11 mouse cellular contexts compared by ENCODE assay signal in the genomic region with DNA sequence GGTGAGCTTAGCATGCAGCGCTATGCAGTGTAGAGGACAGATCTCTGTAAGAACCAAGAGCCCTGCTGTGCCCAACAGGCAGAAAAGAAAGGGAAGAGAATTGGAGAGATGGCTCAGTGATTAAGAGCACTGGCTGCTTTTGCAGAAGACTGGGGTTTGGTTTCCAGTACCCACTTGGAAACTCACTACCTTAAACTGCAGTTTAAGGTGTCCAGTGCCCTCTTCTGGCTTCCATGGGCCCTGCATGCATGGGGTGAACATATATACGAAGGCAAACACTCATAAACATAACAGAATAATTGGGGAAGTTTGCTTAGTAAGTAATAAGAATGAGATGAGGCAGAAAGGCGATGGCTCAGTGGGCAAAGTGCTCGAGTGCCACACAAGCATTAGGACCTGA.
DNase-seq lines count a peak whose midpoint lies in the region; ATAC-seq and TF ChIP-seq lines count a peak whose summit lies in the region.
"Had no signal": no experiment of that assay in that cellular context is flagged by ENCODE, and none has a peak within 500 bp of the region (broad histone marks: within the 10 kb centered on the region; RNA-seq: fewer than 3 reads in every experiment).

No protein-coding gene starts in this region.

- no peaks in the 10 kb centered on the region for H3K36me3 ChIP-seq in heart, embryonic 13.5 days
- H3K36me3 ChIP-seq in macrophage (ENCODE audit: inconsistent target) = no peaks in the 10 kb centered on the region
- H3K36me3 ChIP-seq: forebrain, embryonic 12.5 days had no signal

- H3K9ac ChIP-seq in heart, embryonic 13.5 days = no peak overlapping the region
- H3K9ac ChIP-seq: forebrain, embryonic 12.5 days had no signal

- H3K4me3 ChIP-seq in heart, embryonic 13.5 days = no peak overlapping the region
- no peak overlapping the region for H3K4me3 ChIP-seq in lung, adult 2 months (replicated peaks; ENCODE audit: extremely low read depth, low read depth, low read length)
- no peak overlapping the region for H3K4me3 ChIP-seq in bone marrow, adult 2 months (replicated peaks; ENCODE audit: control insufficient read depth, low read depth, low read length)
- no peak overlapping the region for H3K4me3 ChIP-seq in macrophage (ENCODE audit: inconsistent target)
- H3K4me3 ChIP-seq: forebrain, embryonic 12.5 days had no signal

- TF ChIP-seq POLR2A in lung, adult 2 months (IDR thresholded peaks at IDR 0.05; ENCODE audit: borderline replicate concordance, extremely low read depth, low read depth, low read length) = no peak
- no peak for TF ChIP-seq POLR2A in bone marrow, adult 2 months (IDR thresholded peaks at IDR 0.05; ENCODE audit: borderline replicate concordance, control insufficient read depth, low read depth, low read length)

- DNase-seq in heart, adult 9 months (ENCODE audit: low spot score in 2 of 2) = no peak
- DNase-seq in lung, adult 2 months = no peak
- no peak for DNase-seq in lung, postnatal 25 days (ENCODE audit: low spot score)
- DNase-seq in adrenal gland, adult 8-10 months = no peak
- DNase-seq: gastrocnemius, postnatal 25 days; kidney, adult 8-10 months had no signal

- H3K9me3 ChIP-seq in heart, embryonic 13.5 days = no peaks in the 10 kb centered on the region
- H3K9me3 ChIP-seq: forebrain, embryonic 12.5 days had no signal

- H3K27ac ChIP-seq in heart, embryonic 13.5 days (replicated peaks) = peak overlapping the region; percentile 88
- peak overlapping the region; percentile 30 for H3K27ac ChIP-seq in bone marrow, adult 2 months (ENCODE audit: control insufficient read depth, insufficient read depth, low read depth, low read length, poor library complexity)
- H3K27ac ChIP-seq in macrophage = peak overlapping the region; percentile 40
- H3K27ac ChIP-seq: forebrain, embryonic 12.5 days had no signal

- no peak for ATAC-seq in heart, embryonic 13.5 days (ENCODE audit: extremely low read depth, insufficient number of reproducible peaks, low FRiP score, low TSS enrichment)
- no peak for ATAC-seq in granulocyte monocyte progenitor cell, adult 5-6 weeks (replicated peaks; ENCODE audit: poor library complexity, severe bottlenecking)

- peaks cover 50% of the 10 kb centered on the region for H3K4me1 ChIP-seq in heart, embryonic 13.5 days
- peaks cover 21% of the 10 kb centered on the region for H3K4me1 ChIP-seq in lung, adult 2 months (ENCODE audit: control insufficient read depth, insufficient read depth, low read length)
- H3K4me1 ChIP-seq in bone marrow, adult 2 months (ENCODE audit: control insufficient read depth, insufficient read depth, low read length) = peaks cover 12% of the 10 kb centered on the region

- no peak overlapping the region for H3K4me2 ChIP-seq in heart, embryonic 13.5 days
- H3K4me2 ChIP-seq: forebrain, embryonic 12.5 days had no signal

- no peaks in the 10 kb centered on the region for H3K79me2 ChIP-seq in macrophage (ENCODE audit: inconsistent target)

- TF ChIP-seq CTCF in lung, adult 2 months (IDR thresholded peaks at IDR 0.05; ENCODE audit: insufficient read depth, low read length) = 0 out of 2 replicates have a peak, but pooled peaks have one; percentile 3
- peak; percentile 42; the same call in 1 of the 2 replicates for TF ChIP-seq CTCF in bone marrow, adult 2 months (IDR thresholded peaks at IDR 0.05; ENCODE audit: control insufficient read depth, insufficient read depth, low read length)

- H3K27me3 ChIP-seq in heart, embryonic 13.5 days (replicated peaks) = no peaks in the 10 kb centered on the region
- H3K27me3 ChIP-seq: forebrain, embryonic 12.5 days had no signal

- WGBS in heart, embryonic 13.5 days = 89% methylated on average over 4 of the region's 4 CpGs
- WGBS in lung, adult 2 months = 86% methylated on average over 4 of the region's 4 CpGs
- WGBS in bone marrow, adult 2 months = 78% methylated on average over 4 of the region's 4 CpGs
- 88% methylated on average over 4 of the region's 4 CpGs for WGBS in macrophage (ENCODE audit: missing documents)

Comparison
In these comparisons a context has a peak if more than half of its experiments do, and no peak if none do; other contexts are left out.
1. H3K27ac ChIP-seq: peak in every context shown above with its lines; median percentile 88 in heart, embryonic 13.5 days; 40 in macrophage; 30 in bone marrow, adult 2 months.